Mouse (Mus musculus) 416B (cell line): ENCODE results near the gene Gch1.
A peak's percentile ranks its signal among the peaks of the same experiment; 100 is the strongest.

Experiments
- DNase-seq: peaks from one replicate; pipeline ENCODE4 v3.0.0; 2011; ENCODE audit warnings: low read depth

Gch1 gene

DNA sequence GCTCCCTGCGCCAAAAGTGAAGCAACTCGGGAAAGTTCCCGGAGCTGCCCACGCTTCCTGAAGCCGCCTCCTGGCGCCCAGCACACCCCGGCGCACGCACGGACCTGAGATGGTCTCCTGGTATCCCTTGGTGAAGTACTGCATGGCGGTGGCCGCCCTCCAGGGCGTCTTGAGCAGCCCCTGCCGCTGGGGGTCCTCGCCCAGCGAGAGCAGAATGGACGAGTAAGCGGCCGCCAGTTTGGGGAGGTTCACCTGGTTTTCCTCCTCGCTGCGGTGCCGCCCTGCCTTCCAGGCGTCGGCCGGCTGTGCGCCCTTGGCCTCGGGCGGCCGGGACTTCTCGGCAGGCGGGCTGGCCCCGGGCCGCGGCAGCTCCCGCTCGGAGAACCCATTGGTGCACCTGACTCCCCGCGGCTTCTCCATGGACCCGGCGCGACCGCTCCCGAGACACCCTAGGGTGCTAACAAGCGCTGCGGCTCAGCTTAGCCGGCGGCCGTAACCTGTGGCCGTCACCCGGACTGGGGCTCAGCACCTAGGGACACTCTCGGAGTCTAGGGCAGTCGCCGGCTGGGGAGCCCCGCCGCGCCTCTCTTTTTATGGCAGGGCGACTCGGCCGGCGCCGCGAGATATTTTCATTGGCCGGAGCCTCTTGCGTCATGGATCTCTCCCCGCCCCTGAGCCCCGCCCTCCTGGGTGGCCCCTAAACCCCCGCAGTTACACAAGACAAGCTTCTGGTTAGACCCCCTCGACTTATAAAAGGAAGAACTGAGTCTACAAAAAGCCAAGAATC is at the start of gene Gch1:
Gch1 (minus strand) TSS at position 566 of the 787 bp plus-strand sequence.
- DNase-seq, result peak; percentile 88

DNA sequence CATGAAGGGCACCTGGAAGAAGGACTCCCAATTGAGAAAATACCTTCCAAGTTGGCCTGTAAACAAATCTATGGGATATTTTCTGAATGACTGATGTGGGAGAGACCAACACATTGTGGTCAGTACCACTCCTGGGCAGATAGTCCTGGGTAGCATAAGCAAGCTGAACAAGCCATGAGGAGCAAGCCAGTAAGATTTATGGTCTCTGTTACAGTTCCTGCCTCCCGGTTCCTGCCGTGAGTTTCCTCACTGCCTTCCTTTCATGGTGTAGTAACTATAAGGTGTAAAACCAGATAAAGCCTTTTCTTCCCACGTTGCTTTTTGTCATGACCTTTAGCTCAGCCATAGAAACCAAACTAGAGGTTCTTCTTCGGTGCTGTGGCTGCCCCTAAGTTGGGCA is 48.1 kb upstream of the Gch1 start:
- DNase-seq, result no peak

DNA sequence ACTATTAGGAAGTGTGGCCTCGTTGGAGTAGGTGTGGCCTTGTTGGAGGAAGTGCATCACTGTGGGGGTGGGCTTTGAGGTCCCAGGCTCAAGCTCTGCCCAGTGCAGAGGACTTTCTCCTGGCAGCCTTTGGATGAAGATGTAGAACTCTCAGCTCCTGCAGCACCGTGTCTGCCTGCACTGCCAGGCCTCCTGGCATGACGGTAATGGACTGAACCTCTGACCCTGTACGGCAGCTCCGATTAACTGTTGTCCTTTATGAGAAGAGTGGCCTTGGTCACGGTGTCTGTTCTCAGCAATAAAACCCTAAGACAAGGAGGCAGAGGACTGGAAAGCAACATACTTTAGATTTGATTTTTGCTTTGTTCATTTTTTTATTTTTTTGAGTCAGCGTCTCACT is 47.3 kb upstream of the Gch1 start:
- no peak for DNase-seq

DNA sequence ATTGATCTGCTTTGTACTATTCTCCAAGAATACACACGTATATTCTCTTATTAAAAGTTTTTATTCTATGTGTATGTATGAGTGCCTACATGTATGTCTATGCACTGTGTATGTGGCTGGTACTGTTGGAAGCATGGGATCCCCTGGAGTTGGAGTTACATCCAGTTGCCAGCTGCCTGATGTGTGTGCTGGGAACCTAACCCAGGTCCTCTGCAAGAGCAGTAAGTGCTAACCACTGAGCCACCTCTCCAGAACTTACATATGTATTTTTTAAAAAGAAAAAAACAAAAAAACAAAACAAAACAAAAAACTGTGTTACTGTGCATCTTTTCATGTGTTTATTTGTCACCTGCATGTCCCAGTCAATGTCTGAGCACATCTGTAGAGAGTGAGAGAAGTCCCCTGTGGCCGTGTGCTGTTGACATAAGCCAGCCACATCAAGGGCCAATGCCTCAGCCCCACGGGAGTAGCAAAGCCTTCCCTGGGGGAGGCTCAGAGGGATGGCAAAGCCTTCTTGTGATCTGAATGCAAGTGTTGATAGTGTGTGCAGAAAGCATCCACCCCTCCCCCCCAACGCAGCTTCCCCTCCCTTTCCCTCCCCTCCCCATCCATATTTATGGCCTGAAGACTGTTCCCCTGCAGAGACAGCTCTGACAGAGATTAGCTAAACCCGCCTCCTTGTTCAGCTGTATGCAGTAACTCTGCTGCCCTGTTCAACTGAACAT is 45.5 kb upstream of the Gch1 start:
- DNase-seq, result no peak

DNA sequence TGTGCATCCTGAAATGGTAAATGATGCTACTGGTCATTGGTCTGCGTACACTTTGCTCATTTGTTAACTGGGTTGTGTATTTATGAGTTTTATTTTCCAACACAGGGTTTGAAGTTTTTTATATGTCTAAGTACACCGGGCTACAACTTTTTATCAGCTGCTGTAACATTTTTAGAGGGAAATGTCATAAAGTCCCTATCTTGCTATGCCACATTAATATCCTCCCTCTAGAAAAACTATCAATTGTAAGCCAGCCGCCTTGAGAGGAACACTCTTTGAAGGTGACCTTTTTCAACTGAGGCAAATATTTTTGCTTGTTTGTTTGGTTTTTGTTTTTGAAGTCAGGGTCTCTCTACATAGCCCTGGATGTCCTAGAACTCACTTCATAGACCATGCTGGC is 44.8 kb upstream of the Gch1 start:
- no peak for DNase-seq

DNA sequence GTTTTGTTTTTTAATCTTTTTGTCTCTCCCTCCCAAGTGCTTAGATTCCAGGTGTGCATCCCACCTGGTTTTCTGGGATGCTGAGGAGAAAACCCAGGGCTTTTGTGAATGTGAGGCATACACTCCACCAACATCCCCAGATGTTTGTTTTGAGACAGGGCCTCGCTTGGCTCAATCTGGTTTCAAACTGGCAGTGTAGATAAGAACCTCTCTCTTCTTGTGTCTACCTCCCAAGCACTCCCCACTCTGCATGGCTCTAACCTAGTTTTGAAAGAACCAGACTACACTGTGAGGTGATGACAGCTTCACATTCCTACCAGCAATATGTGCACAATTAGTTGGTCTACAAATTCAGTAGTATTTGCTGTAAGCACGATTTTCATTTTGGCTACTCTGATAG is 44.4 kb upstream of the Gch1 start:
- DNase-seq, result no peak

DNA sequence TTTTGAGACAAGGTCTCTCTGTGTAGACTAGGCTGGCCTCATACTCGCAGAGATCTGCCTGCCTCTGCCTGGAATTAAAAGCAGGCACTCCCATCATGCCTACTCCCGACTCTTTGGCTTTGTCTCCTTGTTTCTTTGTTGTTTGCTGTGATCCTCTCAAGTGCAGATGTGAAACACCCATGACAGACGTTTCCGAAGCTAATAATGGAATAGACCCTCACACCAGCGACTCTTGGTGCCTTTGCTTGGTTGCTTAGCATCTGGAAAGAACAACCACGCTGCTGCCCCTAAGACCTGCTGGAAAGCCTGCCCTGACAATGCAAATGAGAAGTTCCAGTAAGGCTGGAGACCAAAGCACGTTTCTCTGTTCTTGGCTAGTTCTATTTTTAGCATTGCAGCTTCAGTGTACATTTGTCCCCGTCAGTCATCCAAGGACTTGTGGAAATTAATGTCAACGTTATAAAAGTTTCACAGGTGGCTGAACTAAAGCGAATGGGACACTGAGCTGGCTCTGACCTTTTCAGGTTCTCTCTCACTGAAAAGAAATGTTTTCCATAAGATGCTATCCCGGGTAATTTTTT is 40.7 kb upstream of the Gch1 start:
- DNase-seq, result no peak

DNA sequence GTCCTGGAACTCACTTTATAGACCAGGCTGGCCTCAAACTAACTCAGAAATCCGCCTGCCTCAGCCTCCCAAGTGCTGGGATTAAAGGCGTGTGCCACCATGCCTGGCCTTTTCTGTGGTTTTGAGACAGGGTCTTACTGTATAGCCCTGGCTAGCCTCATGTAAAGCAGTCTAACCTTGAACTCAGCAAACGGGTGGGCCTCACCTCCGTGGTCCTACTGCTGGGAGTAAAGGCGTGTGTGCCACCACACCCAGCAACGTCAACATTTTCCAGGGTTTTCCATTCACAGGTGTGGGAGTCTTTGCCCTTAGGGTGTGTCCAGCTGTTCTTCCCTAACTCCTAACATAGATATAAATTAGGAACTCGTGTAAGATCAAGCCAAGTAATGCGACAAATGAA is 36.7 kb upstream of the Gch1 start:
- DNase-seq, result no peak

DNA sequence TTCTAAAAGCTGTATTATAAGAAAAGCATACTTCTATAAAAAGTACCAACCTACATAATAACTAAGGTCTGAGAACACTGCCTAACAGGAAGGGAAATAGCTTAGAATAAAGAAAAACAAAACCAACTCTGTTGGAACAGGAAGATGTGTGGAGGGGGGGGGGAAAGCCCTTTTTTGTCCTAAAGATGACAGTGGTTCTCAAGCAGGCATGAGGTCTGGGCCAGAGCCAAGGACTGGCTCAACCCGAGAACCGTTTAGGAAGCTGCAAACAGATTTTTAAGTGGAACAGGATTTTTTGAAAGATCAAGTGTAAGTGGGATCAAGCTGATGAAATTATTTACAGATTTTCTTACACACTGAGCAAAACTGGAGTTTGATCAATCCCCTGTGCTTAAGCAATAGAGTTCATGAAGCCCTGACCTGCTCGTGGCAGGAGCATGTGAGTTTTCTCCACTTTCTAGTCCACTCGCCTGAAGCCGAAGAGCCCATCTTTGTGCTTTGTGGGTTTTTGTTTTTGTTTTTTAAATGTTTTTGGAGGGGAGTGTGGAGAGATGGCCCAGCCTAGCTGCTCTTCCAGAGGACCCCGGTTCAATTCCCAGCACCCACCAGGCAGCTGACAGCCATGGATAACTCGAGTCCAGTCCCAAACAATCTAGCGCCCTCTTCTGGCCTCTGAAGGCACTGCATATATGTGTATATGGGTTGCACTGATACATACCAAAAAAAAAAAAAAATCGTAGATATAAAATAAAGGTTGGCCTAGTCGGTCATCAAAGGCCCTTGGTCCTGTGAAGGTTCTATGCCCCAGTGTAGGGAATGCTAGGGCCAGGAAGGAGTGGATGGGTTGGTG is 35.5 kb upstream of the Gch1 start:
- peak; percentile 74 for DNase-seq

DNA sequence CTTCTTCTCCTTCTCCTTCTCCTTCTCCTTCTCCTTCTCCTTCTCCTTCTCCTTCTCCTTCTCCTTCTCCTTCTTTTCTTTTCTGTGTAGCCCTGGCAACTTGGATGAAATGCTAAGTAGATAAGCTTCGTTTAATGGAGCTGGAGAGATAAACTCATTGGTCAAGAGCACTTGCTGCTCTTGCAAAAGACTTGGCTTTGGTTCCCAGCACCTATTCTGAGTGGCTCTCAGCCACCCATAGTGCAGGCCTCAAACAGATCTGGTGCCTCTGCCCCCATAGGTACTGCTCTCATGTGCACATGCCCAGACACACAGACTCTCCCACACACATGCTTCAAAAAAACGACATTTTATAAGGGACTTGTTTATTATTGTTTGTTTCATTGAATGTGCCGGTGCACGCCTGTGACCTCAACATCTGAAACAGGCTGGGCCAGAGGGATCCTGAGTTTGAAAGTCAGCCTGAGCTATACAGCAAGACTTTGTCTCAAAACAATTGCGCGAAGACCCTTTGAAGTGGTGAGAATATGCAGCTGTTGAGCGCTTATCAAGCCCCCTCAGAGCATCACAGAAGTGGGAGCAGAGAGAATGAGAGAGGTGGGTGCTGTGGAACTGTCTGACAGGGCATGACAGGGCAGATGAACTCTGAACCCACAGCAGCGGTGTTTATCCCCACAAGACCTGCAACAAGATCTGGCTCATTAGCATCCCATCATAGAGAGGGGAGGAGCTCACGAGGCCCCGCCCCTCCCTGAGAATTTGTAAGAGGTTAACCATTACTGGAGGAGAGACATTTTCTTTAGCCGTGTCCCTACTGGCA is 33.6 kb upstream of the Gch1 start:
- DNase-seq, result no peak

DNA sequence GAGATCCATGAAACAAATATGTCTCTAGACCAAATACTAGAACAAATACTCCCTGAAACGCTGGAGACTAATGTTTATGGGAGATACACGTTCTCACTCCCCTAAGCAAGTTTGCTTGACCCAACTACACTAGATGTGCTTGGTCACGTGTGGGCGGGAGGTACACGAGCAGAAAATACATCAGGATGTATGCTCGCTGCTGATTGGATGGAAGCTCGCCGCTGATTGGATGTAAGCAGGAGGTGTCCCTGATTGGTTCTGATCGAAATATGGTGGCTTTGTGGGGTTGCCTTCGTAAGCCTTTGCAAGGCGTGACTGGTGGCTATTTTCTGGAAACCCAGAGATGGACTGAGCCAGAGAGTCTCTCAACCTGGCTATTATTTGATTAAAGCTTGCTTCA is 32.4 kb upstream of the Gch1 start:
- DNase-seq, result no peak

DNA sequence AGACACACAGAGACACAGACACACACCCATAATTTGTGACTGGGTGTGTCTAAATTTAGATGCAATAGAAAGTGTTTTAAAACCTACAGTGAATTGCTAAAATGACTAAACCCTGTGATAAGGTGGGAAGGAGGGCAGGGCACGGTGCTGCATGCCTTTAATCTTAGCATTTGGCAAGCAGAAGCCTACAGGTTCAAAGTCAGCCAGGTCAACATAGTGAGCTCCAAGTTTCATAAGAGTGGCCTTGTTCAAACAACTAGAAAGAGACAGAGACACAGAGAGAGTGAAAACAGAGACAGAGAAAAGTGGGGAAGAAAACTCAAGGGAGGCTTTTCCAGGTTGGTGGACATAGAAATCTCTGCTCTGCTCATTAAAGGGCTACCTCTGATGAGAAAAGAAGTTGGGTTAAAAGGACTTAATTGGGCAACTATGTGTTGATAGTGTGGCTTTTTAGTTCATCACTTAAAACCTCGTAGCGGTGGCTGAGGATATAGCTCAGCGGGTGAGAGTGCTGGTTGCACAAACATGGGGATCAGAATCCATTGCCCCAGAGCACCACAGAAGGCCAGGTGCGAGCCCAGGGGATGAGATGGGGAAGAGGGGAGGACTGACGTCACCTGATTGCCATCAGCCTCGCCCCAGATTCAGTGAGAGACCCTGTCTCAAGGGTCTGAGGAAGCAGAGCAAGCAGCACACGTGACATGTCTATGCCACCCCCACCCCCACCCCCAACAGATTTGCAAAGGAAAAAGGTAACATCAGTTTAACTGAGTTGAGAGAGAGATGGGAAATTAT is 31.2 kb upstream of the Gch1 start:
- DNase-seq, result no peak

DNA sequence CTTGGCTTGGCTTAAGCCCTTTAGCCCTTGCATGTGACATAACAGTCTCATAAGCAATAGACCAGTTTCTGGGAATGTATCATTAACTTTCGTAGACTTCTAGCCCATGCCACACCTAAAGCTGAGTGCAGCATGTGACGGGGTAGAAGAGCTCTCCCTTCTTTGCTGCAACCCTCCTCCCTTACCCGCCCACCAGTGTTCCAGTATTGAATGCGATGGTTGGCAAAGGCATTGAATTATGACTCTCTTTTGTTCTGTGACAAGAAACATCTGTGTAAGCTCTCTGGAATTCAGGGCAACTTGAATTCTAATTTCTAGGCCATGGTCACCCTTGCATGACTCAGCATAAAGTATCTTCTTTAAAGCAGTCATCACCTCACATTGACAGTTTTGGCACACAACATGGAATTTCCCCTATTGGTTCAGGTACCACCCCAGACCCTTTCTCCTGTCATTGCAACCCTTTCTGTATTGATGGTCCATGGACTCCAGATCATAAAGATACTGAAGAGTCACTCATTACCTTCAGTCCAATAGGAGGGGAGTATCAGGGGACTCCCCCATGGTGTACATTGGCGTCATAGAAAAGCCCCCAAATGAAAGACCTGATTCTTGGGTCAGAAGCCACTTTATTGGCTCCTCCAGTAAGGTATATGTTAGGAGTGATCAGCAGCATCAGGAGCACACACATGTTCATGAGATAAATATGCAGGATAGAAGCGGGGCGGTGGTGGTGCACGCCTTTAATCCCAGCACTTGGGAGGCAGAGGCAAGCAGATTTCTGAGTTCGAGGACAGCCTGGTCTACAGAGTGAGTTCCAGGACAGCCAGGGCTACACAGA is 29.8 kb upstream of the Gch1 start:
- no peak for DNase-seq

DNA sequence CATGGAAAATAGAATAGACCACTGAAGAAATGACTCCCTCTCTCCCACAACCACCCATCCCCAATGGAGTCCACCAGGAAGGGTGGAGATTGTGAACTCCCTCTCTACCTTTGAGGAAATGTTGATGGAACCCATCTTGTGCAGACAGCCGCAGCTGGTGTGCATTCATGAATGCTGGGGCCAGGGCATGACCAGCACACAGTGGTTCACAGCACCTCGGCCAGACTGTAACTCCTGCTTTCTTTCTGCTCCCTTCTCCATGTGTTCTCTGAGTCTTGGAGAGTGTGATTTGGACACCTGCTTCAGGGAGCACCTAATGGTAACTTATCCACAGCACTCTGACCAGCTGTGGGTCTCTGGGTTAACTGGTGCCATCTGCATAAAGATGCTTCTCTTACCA is 27.3 kb upstream of the Gch1 start:
- DNase-seq, result no peak

DNA sequence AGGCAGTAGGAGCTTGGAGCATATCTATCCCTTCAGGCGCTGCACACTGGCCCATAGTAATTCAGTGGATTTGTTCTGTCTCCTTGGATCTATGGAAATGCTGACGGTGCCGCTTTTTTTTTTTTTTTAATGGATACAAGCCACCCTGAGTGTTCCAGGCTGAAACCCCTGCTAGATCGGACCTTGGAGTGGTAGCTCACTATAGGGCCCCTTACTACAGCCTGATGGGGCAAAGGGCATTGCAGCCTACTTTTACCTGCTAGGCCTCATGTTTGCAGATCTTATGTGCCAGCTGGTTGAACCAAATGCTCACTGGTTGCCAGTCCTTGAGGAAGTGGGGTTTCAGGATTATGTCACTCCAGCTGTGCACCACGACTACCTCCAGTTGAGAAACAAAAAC is 25.2 kb upstream of the Gch1 start:
- no peak for DNase-seq

DNA sequence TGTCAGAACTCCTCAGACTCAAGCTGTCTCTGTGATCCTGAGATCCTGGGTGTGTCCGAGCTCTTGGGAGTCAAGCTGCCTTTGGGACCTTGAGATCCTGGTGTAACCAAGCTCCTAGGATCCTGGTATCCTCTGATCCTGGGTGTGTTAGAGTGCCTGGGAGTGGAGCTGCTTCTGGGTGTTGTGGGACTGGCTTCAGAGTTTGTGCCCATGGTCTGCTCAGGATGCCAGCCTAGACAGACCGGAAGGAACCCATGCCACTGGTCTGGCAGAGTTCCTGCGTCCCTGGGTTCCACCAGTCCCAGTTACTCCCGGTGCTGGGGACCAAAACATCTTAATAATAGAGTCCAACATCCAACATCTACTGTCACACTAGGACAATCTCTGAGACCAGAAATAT is 24.1 kb upstream of the Gch1 start:
- no peak for DNase-seq

DNA sequence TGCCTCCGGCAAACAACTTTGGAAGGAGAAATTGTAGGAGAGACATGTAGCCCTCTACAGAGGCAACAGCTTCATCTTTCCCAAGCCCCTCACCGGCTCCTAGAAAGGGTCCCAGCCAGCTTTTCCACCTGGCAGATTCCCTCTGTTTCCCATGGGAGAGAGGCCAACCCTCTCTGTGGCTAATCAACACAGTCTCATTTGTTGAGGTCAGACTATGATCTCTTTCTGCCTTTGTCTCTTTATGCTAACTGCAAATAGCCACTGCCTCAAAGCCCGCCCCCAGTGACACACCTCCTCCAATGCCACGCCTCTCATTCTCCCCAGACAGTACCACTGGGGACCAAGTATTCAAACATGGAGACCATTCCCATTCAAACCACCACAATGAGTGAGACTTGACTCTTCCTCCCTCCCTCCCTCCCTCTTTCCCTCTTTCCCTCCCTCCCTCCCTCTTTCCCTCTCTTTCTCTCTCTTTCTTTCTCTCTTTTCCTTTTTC is 20.5 kb upstream of the Gch1 start:
- DNase-seq, result no peak

DNA sequence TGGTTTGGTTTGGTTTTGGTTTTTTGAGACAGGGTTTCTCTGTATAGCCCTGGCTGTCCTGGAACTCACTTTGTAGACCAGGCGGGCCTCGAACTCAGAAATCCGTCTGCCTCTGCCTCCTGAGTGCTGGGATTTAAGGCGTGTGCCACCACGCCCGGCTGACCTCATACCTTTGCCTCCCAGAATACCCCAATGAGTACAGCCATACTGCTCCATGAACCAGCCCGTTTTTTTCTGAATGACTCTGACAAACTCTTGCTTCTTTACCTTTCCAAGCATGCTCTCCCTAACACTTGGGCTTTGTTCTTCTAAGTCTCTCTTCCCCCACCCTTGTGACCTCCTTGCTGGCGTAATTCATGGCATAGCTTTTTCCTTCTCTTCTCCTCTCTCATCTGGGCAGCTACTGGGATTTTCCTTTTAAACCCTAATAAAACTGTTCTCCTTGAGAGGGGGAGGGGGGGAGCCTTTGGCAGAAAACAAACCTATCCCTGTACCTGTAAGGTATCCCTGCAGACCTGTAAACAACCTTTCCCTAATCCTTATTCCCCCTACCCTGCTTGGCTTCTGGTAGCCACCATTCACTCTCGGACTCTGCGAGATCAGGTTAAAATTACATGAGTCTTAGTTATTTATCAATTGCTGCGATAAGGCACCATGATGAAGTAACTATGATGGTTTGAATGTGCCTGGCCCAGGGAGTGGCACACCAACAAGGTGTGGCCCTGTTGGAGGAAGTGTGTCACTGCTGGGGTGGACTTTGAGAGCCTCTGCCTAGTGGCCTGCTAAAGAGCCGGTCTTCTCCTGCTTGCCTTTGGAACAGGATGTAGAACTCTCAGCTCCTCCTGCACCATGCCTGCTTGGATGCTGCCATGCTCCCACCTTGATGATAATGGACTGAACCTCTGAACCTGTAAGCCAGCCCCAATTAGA is 19.6 kb upstream of the Gch1 start:
- no peak for DNase-seq

DNA sequence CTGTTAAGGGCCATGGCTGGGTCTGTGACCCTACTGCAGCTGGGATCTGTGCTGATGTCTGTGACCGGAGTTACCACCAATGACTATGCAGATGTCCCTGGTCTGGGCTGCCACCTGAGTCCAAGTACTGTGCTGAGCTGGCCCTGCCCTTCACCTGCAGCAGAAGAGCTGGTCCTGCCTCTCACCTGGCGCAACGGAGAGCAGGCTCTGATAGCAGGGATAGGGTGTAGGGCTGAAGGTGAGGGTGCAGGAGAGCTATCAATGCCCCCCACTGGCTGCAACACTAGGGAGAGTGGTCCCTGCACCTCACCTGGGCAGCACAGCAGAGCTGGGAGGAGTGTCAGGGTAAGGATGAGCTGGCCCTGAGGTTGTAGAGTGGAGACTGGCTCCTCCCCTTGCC is 17.4 kb upstream of the Gch1 start:
- DNase-seq, result no peak
